ENCODE assay signal across 9 mouse cellular contexts in genomic region chr7:45090251-45090977, GRCm38 (mm10). TPM values are rescaled to one million over a fixed set of nuclear protein-coding genes. Genes with fewer than 3 reads are reported as not detected.
DNase-seq lines count a peak whose midpoint lies in the region; ATAC-seq and TF ChIP-seq lines count a peak whose summit lies in the region.
"Had no signal": no experiment of that assay in that cellular context is flagged by ENCODE, and none has a peak within 500 bp of the region (broad histone marks: within the 10 kb centered on the region; RNA-seq: fewer than 3 reads in every experiment).

No protein-coding gene starts in this region.

- no peaks in the 10 kb centered on the region for H3K36me3 ChIP-seq in heart, adult 2 months (ENCODE audit: control insufficient read depth, insufficient read depth, low read length)
- H3K36me3 ChIP-seq in intestine, postnatal 0 days (ENCODE audit: control insufficient read depth, insufficient read depth) = peaks cover 40% of the 10 kb centered on the region
- peaks cover 23% of the 10 kb centered on the region; the same call in 1 of the 2 replicates for H3K36me3 ChIP-seq in stomach, embryonic 15.5 days
- H3K36me3 ChIP-seq: G1E had no signal

- H3K9me3 ChIP-seq in intestine, postnatal 0 days (ENCODE audit: control insufficient read depth) = no peaks in the 10 kb centered on the region
- H3K9me3 ChIP-seq in stomach, embryonic 15.5 days = no peaks in the 10 kb centered on the region

- no peaks in the 10 kb centered on the region for H3K27me3 ChIP-seq in heart, adult 2 months (ENCODE audit: control insufficient read depth, insufficient read depth, low read length)
- H3K27me3 ChIP-seq in intestine, postnatal 0 days (replicated peaks; ENCODE audit: control insufficient read depth, insufficient read depth, low read length) = no peaks in the 10 kb centered on the region
- H3K27me3 ChIP-seq in stomach, embryonic 15.5 days (replicated peaks) = no peaks in the 10 kb centered on the region

- peak overlapping the region; percentile 56; the same call in 1 of the 2 replicates for H3K4me2 ChIP-seq in intestine, postnatal 0 days (replicated peaks; ENCODE audit: low read depth)
- peak overlapping the region; percentile 63 for H3K4me2 ChIP-seq in stomach, embryonic 15.5 days

- no peaks in the 10 kb centered on the region for H3K79me2 ChIP-seq in heart, adult 2 months (replicated peaks; ENCODE audit: control insufficient read depth, insufficient read depth, low read length)

- ATAC-seq in intestine, postnatal 0 days = no peak
- no peak for ATAC-seq in stomach, embryonic 15.5 days (ENCODE audit: insufficient read depth, low FRiP score, low read depth)

- peak; percentile 94 for DNase-seq in heart, adult 11 months
- DNase-seq in heart, adult 2 months = no peak
- peak; percentile 72 for DNase-seq in testis, postnatal 10 days (ENCODE audit: low spot score)
- DNase-seq in testis, postnatal 14 days (ENCODE audit: low spot score) = no peak
- DNase-seq in adrenal gland, postnatal 36 days = no peak
- DNase-seq in gastrocnemius, adult 8-10 months (ENCODE audit: low spot score in 2 of 2) = no peak

- no peak overlapping the region for H3K27ac ChIP-seq in heart, adult 2 months
- H3K27ac ChIP-seq in intestine, postnatal 0 days (ENCODE audit: low read depth, low read length) = no peak overlapping the region
- peak overlapping the region; percentile 86; the same call in 1 of the 2 replicates for H3K27ac ChIP-seq in stomach, embryonic 15.5 days

- TF ChIP-seq EP300 in heart, adult 2 months (IDR thresholded peaks at IDR 0.05; ENCODE audit: insufficient read depth, low read depth, low read length) = no peak

- H3K4me1 ChIP-seq in heart, adult 2 months (ENCODE audit: control insufficient read depth, insufficient read depth, low read length) = 0 out of 2 replicates have a peak, but pooled peaks cover 1% of the 10 kb centered on the region
- no peaks in the 10 kb centered on the region for H3K4me1 ChIP-seq in intestine, postnatal 0 days (replicated peaks; ENCODE audit: control insufficient read depth, insufficient read depth, low read length)
- H3K4me1 ChIP-seq in stomach, embryonic 15.5 days = peaks cover 14% of the 10 kb centered on the region; the same call in 1 of the 2 replicates

- intact Hi-C loops in heart, adult 2 months (cut with DNase I) = no loop called here

- TF ChIP-seq CTCF in heart, adult 2 months (IDR thresholded peaks at IDR 0.05) = no peak
- no peak for TF ChIP-seq CTCF in intestine, postnatal 0 days (IDR thresholded peaks at IDR 0.05; ENCODE audit: low read depth)

- H3K9ac ChIP-seq in heart, adult 2 months (ENCODE audit: low read depth, low read length) = no peak overlapping the region
- no peak overlapping the region for H3K9ac ChIP-seq in intestine, postnatal 0 days (ENCODE audit: low read depth, low read length)
- H3K9ac ChIP-seq in stomach, embryonic 15.5 days = no peak overlapping the region

- H3K4me3 ChIP-seq in heart, adult 2 months = no peak overlapping the region
- H3K4me3 ChIP-seq in intestine, postnatal 0 days (ENCODE audit: low read depth, low read length) = peak overlapping the region; percentile 40
- peak overlapping the region; percentile 55 for H3K4me3 ChIP-seq in stomach, embryonic 15.5 days (replicated peaks)

- WGBS in heart, adult 2 months = 84% methylated on average over 13 of the region's 13 CpGs
- WGBS in intestine, postnatal 0 days = 81% methylated on average over 13 of the region's 13 CpGs
- 73% methylated on average over 13 of the region's 13 CpGs for WGBS in stomach, embryonic 15.5 days

- TF ChIP-seq POLR2A in heart, adult 2 months (IDR thresholded peaks at IDR 0.05; ENCODE audit: insufficient read depth, low read depth, low read length) = no peak

RNA-seq across cellular contexts. Expression of gene Rcn3, which starts 1.6 kb away (rescaled TPM):
- 10 to 100 TPM; 24.6 to 27.9 TPM for total RNA-seq in heart, adult 2 months (2021)
- polyA plus RNA-seq in heart, adult 2 months (2012; rRNA removed) = 52.2 and 64.5 TPM in 2 replicates
- 81.8 and 85.6 TPM in 2 replicates for polyA plus RNA-seq in intestine, postnatal 0 days (2015; fragmentation: Nextera tagmentation; extraction: Ambion mirVana)
- 320 and 325 TPM in 2 replicates for polyA plus RNA-seq in stomach, embryonic 15.5 days (2015; fragmentation: Nextera tagmentation; extraction: Ambion mirVana)
- 10 to 100 TPM; 32.2 to 38.3 TPM for total RNA-seq in adrenal gland, postnatal 36 days (2021)
- total RNA-seq in gastrocnemius, adult 8-10 months (2022) = 10 to 100 TPM in 1 of 4 experiments, 1 to 10 TPM in 3; 4.1 to 10.2 (median 7.5) TPM
- total RNA-seq: G1E had no signal

RNA-seq across cellular contexts. Expression of gene Fcgrt, which starts 13.2 kb away (rescaled TPM):
- 10 to 100 TPM; 60.3 to 67.5 TPM for total RNA-seq in heart, adult 2 months (2021)
- polyA plus RNA-seq in heart, adult 2 months (2012; rRNA removed) = 82.8 and 100 TPM in 2 replicates
- polyA plus RNA-seq in intestine, postnatal 0 days (2015; fragmentation: Nextera tagmentation; extraction: Ambion mirVana) = 2,929 and 3,267 TPM in 2 replicates
- 92.1 and 94.1 TPM in 2 replicates for polyA plus RNA-seq in stomach, embryonic 15.5 days (2015; fragmentation: Nextera tagmentation; extraction: Ambion mirVana)
- total RNA-seq in adrenal gland, postnatal 36 days (2021) = 100 to 1,000 TPM; 116 to 138 TPM
- total RNA-seq in gastrocnemius, adult 8-10 months (2022) = 10 to 100 TPM; 23.8 to 37.0 (median 30.0) TPM
- total RNA-seq: G1E had no signal
- polyA plus RNA-seq: G1E had no signal

RNA-seq across cellular contexts. Expression of gene Prrg2, which starts 27.9 kb away (rescaled TPM):
- 1 to 10 TPM; 5.5 to 6.2 TPM for total RNA-seq in heart, adult 2 months (2021)
- polyA plus RNA-seq in heart, adult 2 months (2012; rRNA removed) = 19.8 and 23.6 TPM in 2 replicates
- polyA plus RNA-seq in intestine, postnatal 0 days (2015; fragmentation: Nextera tagmentation; extraction: Ambion mirVana) = 56.8 and 59.0 TPM in 2 replicates
- 20.5 and 24.7 TPM in 2 replicates for polyA plus RNA-seq in stomach, embryonic 15.5 days (2015; fragmentation: Nextera tagmentation; extraction: Ambion mirVana)
- 10 to 100 TPM; 18.1 to 20.5 TPM for total RNA-seq in adrenal gland, postnatal 36 days (2021)
- total RNA-seq in gastrocnemius, adult 8-10 months (2022) = 10 to 100 TPM in 2 of 4 experiments, 1 to 10 TPM in 2; 7.2 to 13.3 (median 10.6) TPM

RNA-seq across cellular contexts. Expression of gene Nosip, which starts 28.2 kb away (rescaled TPM):
- total RNA-seq in heart, adult 2 months (2021) = 10 to 100 TPM; 27.0 to 29.3 TPM
- polyA plus RNA-seq in heart, adult 2 months (2012; rRNA removed) = 41.7 and 43.6 TPM in 2 replicates
- 38.9 and 40.5 TPM in 2 replicates for polyA plus RNA-seq in intestine, postnatal 0 days (2015; fragmentation: Nextera tagmentation; extraction: Ambion mirVana)
- polyA plus RNA-seq in stomach, embryonic 15.5 days (2015; fragmentation: Nextera tagmentation; extraction: Ambion mirVana) = 52.8 and 55.5 TPM in 2 replicates
- 10 to 100 TPM; 50.5 to 65.3 TPM for total RNA-seq in adrenal gland, postnatal 36 days (2021)
- total RNA-seq in gastrocnemius, adult 8-10 months (2022) = 10 to 100 TPM; 24.5 to 31.0 (median 28.2) TPM

RNA-seq across cellular contexts. Expression of gene Rps11, which starts 33.8 kb away (rescaled TPM):
- 100 to 1,000 TPM; 534 to 613 TPM for total RNA-seq in heart, adult 2 months (2021)
- polyA plus RNA-seq in heart, adult 2 months (2012; rRNA removed) = 186 and 258 TPM in 2 replicates
- polyA plus RNA-seq in intestine, postnatal 0 days (2015; fragmentation: Nextera tagmentation; extraction: Ambion mirVana) = 1,691 and 1,755 TPM in 2 replicates
- 1,420 and 1,462 TPM in 2 replicates for polyA plus RNA-seq in stomach, embryonic 15.5 days (2015; fragmentation: Nextera tagmentation; extraction: Ambion mirVana)
- total RNA-seq in adrenal gland, postnatal 36 days (2021) = 1,000 to 10,000 TPM; 1,231 to 1,372 TPM
- total RNA-seq in gastrocnemius, adult 8-10 months (2022) = 100 to 1,000 TPM; 471 to 554 (median 519) TPM

Comparison
In these comparisons a context has a peak if more than half of its experiments do, and no peak if none do; other contexts are left out.
1. DNase-seq: peak in heart, adult 11 months (single experiment) and testis, postnatal 10 days (single experiment); none in heart, adult 2 months (0 of 2), testis, postnatal 14 days (single experiment), adrenal gland, postnatal 36 days (0 of 2) and gastrocnemius, adult 8-10 months (0 of 2).